Mouse (Mus musculus) embryonic fibroblast, embryonic 13.5 days (primary cell): ENCODE measurements at regions not wholly inside any gene's neighbourhood (a gene's known extent, or its start where the extent isn't known, plus 50 kb on each side); places are given as distances from the start of the nearest gene placed in this dataset.

Experiments
- H3K27ac ChIP-seq: 2 replicates; pipeline ENCODE4 v1.5.1; 2012; ENCODE audit warnings: low read length, control low read depth, inconsistent platforms; ENCODE audit not compliant: insufficient read depth
- H3K4me1 ChIP-seq: 2 replicates; pipeline ENCODE4 v1.6.1; 2011; ENCODE audit warnings: low read length; ENCODE audit not compliant: control insufficient read depth, insufficient read depth
- H3K4me3 ChIP-seq: 2 replicates; pipeline ENCODE4 v1.5.1; 2011; ENCODE audit warnings: mild to moderate bottlenecking, control low read depth, low read length; ENCODE audit not compliant: insufficient read depth
- CTCF ChIP-seq: IDR thresholded peaks from 2 replicates; pipeline ENCODE4 v1.5.1; 2011; ENCODE audit warnings: mild to moderate bottlenecking, control low read depth, low read length, moderate library complexity, borderline replicate concordance; ENCODE audit not compliant: insufficient read depth
- POLR2A ChIP-seq: IDR thresholded peaks from 2 replicates; pipeline ENCODE4 v1.6.1; 2011; ENCODE audit warnings: low read depth, mild to moderate bottlenecking, control low read depth, low read length, moderate library complexity

DNA sequence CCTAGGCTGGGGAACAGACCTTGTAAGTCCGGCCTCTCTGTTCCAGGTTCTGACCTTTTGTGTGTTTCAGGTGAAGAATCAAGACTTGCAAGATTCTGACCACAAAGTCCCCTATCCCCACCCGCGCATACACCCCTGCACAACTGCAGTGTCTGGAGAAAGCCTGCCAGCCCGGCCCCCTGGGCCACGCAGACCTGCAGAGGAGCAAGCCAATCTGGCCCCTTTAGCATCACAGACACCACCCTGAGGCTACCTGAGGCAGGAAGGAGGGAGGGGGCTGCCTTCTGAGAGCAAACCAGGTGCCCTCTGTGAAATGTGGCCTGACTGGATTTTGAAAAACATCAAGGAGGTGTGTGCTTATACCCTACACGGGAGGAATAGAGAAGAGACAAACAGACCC, 213.8 kb upstream of the Spdye4c start:
- Histone ChIP-seq H3K4me3 (no peak overlapping the region), H3K4me1 (peaks cover 40% of the 10 kb centered on the region), H3K27ac (no peak overlapping the region)
- no peak for TF ChIP-seq POLR2A
- TF ChIP-seq CTCF = no peak

DNA sequence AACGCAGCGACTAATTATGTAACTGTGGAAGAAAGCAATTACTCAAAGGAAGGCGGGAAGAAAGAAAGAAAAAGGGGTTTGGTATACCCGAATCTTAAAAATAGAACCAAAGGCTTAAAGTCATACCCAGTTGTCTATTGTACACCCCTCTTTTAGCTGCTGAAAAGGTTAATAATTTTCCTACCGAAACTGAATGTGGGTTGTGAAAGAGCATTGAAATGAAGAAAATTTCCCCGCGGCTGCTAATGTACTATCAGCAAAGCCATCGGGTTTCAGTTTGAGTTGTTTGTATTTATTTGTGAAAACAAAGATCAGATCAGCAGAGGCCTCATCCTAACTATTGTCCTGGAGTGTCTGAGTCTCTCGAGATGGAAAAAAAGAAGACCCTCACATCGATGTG, 213.3 kb upstream of the Spdye4c start:
- no peak overlapping the region for H3K27ac ChIP-seq
- no peak overlapping the region for H3K4me3 ChIP-seq
- peaks cover 39% of the 10 kb centered on the region for H3K4me1 ChIP-seq
- TF ChIP-seq CTCF (no peak), POLR2A (no peak)

DNA sequence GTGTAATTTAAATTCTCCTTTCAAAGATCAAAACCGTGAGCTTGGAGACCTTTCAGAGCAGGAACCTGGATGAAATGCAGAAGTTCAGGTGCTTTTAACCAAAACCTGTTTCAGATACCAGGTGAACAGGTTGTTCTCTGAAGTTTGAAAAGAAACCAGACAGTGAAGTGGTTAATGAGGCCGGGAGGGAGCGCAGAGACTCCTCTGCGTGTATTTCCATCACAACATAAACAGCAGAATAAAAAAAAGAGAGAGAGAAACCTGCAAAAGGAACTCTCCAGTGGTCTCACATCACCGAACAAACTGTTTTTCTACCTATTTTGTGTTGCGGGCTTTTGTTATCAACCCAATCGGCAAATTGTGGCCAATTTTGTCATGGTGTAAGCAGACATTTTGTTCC, 212.6 kb upstream of the Spdye4c start:
- H3K4me3 ChIP-seq = no peak overlapping the region
- TF ChIP-seq POLR2A (no peak), CTCF (no peak)
- no peak overlapping the region for H3K27ac ChIP-seq
- H3K4me1 ChIP-seq = peaks cover 36% of the 10 kb centered on the region

DNA sequence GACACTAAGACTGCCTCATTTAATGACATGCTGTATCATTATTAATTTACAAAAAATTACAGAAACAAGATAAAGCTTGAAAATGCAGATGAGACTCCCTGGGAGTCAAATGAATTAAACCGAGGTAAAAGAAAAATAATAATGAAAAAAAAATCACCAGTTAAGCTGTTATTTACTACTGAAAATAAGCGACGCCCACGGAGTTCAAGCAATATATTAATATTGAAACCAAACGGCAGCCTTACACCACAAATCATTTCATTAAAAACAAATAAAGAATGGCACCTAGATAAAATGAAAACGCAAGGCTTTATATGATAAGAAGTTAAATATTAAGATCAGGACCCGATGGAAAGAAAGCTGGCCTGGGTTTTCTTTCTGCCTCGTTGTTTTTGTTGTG, 211.9 kb upstream of the Spdye4c start:
- TF ChIP-seq POLR2A = no peak
- no peak for TF ChIP-seq CTCF
- Histone ChIP-seq H3K4me1 (peaks cover 37% of the 10 kb centered on the region), H3K27ac (peak overlapping the region; percentile 81), H3K4me3 (no peak overlapping the region)

DNA sequence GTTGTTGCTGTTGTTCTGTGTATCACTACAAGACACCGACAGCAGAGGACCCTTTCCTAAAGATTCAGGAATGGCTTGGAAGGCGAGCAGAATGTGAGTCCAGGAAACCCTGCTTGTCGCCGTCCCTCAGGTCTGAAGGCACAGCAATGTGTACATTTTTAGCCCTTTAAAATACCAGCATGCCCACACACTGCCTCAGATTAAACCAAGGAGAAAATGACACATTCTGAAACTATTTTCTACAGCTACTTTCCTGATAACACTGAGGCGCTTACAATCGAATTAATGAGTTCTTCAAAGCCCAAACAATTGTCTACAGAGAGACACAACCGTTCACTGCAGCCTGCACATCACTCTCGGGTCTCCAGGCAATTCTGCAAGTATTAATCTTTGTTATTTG, 211.5 kb upstream of the Spdye4c start:
- peak overlapping the region; percentile 81 for H3K27ac ChIP-seq
- H3K4me3 ChIP-seq = no peak overlapping the region
- TF ChIP-seq CTCF (no peak), POLR2A (no peak)
- peaks cover 37% of the 10 kb centered on the region for H3K4me1 ChIP-seq

GRCm38 (mm10) chr2:128380581-128380980, 210.4 kb upstream of the Spdye4c start:
- Histone ChIP-seq H3K4me3 (no peak overlapping the region), H3K27ac (peak overlapping the region; percentile 80), H3K4me1 (peaks cover 41% of the 10 kb centered on the region)
- no peak for TF ChIP-seq CTCF
- TF ChIP-seq POLR2A = no peak

DNA sequence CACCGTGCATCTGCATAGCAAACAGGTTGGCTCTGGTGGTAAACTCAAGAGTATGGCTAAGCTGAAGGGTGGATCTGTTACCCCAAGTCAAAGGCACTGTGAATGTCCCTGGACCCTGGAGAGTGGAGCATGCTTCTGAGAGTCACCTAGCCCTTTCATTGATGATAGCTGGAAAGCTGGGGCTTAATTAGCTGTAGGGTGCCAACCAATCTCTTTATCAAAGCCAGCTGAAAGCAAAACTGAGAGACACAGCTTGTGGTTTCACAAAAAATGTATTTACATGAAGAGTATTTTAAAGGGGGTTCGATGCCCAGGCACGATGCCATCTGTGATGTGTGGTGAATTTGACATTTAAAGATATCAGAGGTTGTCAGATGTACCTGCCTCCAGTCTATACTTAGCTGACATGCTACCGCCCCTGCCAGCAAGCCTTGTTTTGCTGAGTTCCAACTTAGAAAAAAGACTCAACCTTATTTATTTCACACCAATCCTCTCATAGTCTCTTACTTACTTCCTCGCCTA, 209.3 kb upstream of the Spdye4c start:
- no peak for TF ChIP-seq POLR2A
- no peak for TF ChIP-seq CTCF
- H3K27ac ChIP-seq = peak overlapping the region; percentile 73
- H3K4me3 ChIP-seq = no peak overlapping the region
- H3K4me1 ChIP-seq = peaks cover 40% of the 10 kb centered on the region

GRCm38 (mm10) chr2:128382473-128382872, 208.5 kb upstream of the Spdye4c start:
- no peak for TF ChIP-seq CTCF
- TF ChIP-seq POLR2A = no peak
- Histone ChIP-seq H3K4me3 (no peak overlapping the region), H3K4me1 (peaks cover 47% of the 10 kb centered on the region), H3K27ac (peak overlapping the region; percentile 73)

GRCm38 (mm10) chr2:128384612-128385011, 206.4 kb upstream of the Spdye4c start:
- H3K27ac ChIP-seq = no peak overlapping the region
- H3K4me1 ChIP-seq = peaks cover 55% of the 10 kb centered on the region
- TF ChIP-seq CTCF (no peak), POLR2A (no peak)
- H3K4me3 ChIP-seq = no peak overlapping the region

DNA sequence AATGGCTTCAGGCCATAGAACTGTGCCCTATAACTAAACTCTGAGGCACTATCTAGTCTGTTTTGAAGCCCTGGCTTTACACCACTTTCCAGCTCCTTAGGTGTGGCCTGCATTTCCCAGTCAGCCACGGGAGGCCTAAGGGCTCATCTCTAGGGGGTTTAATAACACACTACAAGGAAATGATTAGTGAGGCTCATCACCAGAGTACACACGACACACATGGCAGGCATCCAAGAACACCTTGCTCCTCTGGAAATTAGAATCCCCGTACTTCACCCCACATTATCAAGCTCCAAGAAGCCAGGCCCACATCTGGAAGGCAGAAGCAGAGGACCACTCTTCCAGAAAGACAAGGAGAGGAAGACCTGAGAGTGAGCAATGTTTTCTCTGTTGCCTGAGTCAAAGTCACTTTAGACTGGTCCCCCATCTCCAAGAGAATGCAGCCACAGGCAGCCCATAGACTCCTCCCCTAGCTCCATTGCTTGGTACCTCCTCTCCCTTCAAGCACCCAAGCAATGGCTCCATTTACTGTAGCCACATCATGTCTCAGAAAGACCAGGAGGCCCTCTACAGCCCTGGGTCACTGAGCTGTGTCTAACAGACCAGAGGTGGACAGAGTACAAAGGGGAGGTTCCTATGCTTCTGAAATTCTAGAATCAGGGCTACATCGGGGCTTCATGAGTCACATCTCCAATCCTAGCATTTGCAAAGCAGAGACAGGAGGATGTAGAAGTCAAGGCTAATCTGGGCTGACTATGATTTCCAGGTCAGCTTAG, 204.0 kb upstream of the Spdye4c start:
- peaks cover 53% of the 10 kb centered on the region for H3K4me1 ChIP-seq
- H3K27ac ChIP-seq = no peak overlapping the region
- H3K4me3 ChIP-seq = no peak overlapping the region
- TF ChIP-seq CTCF = no peak

GRCm38 (mm10) chr2:128387851-128388471, 203.0 kb upstream of the Spdye4c start:
- peaks cover 48% of the 10 kb centered on the region for H3K4me1 ChIP-seq
- no peak overlapping the region for H3K4me3 ChIP-seq
- TF ChIP-seq POLR2A (no peak), CTCF (no peak)

More at GRCm38 (mm10) chr2:128387851-128388471, 203.0 kb upstream of the Spdye4c start:
- no peak overlapping the region for H3K27ac ChIP-seq
